Mouse (Mus musculus) erythroid progenitor cell, adult 5-6 weeks (primary cell): Measurements from ENCODE around the gene Olfr713. TPM values are rescaled to one million over a fixed set of nuclear protein-coding genes. Genes with fewer than 3 reads are reported as not detected.

Source experiments
- ATAC-seq: replicated peaks from 2 replicates; pipeline ENCODE4 v1.8.0; 2016; ENCODE audit warnings: moderate number of reproducible peaks, mild to moderate bottlenecking, moderate TSS enrichment, inconsistent platforms; ENCODE audit not compliant: poor library complexity, low FRiP score, severe bottlenecking
- total RNA-seq, 2 experiments: library from RNA; stranded (forward) in 1 of 2; stranded (reverse) in 1 of 2; fragments of 150-400 nt in 1 of 2; fragments of 186-747, 209-891 nt in 1 of 2; gene quantifications; 2 replicates each; pipeline versions ENCODE4 v1.2.3 to v1.2.4; 2015 to 2017; ENCODE audit warnings: low replicate concordance in 2 of 2

The Olfr713 gene
- total RNA-seq (2015; ENCODE audit: low replicate concordance) (not detected in 2 replicates), total RNA-seq (2017; ENCODE audit: low replicate concordance) (not detected in 2 replicates)

GRCm38 (mm10) chr7:107030874-107031273 lies at the start of gene Olfr713:
TSS of gene Olfr713 (plus strand) at chr7:107031174.
- ATAC-seq: no peak

GRCm38 (mm10) chr7:106985236-106985635 lies 45.7 kb upstream of the Olfr713 start:
- ATAC-seq: no peak

GRCm38 (mm10) chr7:107000798-107001197 lies 30.2 kb upstream of the Olfr713 start:
- ATAC-seq: no peak

- ATAC-seq: no peak
These were observed 26.8 kb upstream of the Olfr713 start for GRCm38 (mm10) chr7:107004169-107004568.

DNA sequence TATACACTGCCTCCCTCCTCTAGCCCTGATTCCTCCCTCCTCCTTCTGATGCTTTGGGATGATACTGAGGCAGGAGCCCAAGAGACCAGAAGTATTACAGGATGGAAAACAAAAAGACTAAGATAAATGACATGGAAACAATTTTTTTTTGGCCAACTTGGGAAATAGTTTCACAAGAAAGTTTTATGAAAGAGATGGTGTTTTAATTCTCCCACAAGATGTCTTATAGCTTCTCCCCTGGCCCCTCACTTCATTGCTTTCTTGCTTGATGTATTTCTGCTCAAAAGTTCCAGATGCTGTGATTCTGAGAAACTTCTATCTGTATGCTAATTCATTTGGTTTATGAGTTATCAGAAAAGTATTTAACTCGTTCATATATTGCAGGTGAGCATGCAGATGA lies 25.0 kb upstream of the Olfr713 start, which contains the start of gene Olfr2:
Gene Olfr2 (minus strand): TSS at position 101 of the 400 bp plus-strand sequence.
- ATAC-seq: no peak

- ATAC-seq: no peak
These were observed 9.1 kb downstream of the Olfr713 start for GRCm38 (mm10) chr7:107039934-107040563.

- no peak for ATAC-seq
These were observed 12.2 kb downstream of the Olfr713 start for GRCm38 (mm10) chr7:107043136-107043535.

GRCm38 (mm10) chr7:107044407-107044806 lies 13.4 kb downstream of the Olfr713 start:
- ATAC-seq: no peak

DNA sequence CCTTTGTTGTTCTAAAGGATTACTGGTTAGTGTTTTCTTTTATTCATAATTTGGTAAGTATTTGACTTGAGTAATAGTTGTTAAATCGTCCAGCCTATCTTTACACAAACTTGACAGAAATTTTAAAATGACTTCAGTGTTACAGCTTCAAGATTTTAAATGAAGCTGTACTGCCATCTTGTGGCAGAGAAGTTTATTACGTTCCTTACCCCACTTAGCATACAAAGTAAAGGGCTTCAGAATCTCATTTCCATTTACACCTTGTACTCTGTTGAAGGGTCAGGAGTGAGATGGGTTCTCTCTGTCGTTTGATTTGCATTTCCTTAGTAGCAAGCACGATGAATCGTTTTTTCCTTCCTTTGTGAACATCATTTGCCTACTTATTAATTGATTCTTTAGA lies 14.9 kb downstream of the Olfr713 start:
- no peak for ATAC-seq

- no peak for ATAC-seq
These were observed 16.6 kb downstream of the Olfr713 start for GRCm38 (mm10) chr7:107047578-107047977.

- ATAC-seq: no peak
These were observed 39.7 kb downstream of the Olfr713 start, which contains the start of gene Olfr714 for GRCm38 (mm10) chr7:107070681-107071080. TSS of gene Olfr714 (plus strand) at chr7:107070981.

Other genes with a start within 250 kb of the Olfr713 start
- gene Olfr699, start 238.0 kb upstream of the Olfr713 start, total RNA-seq (2015; ENCODE audit: low replicate concordance): 0.84 TPM in 1 of 2 replicates, not detected in the other
- not detected in 2 replicates for gene Olfr699, start 238.0 kb upstream of the Olfr713 start, total RNA-seq (2017; ENCODE audit: low replicate concordance)
- not detected in 2 replicates for gene Olfr700, start 222.3 kb upstream of the Olfr713 start, total RNA-seq (2015; ENCODE audit: low replicate concordance)
- gene Olfr700, start 222.3 kb upstream of the Olfr713 start, total RNA-seq (2017; ENCODE audit: low replicate concordance): not detected in 2 replicates
- gene Olfr701, start 217.0 kb upstream of the Olfr713 start, total RNA-seq (2015; ENCODE audit: low replicate concordance): not detected in 2 replicates
- not detected in 2 replicates for gene Olfr701, start 217.0 kb upstream of the Olfr713 start, total RNA-seq (2017; ENCODE audit: low replicate concordance)
- gene Olfr702, start 197.3 kb upstream of the Olfr713 start, total RNA-seq (2015; ENCODE audit: low replicate concordance): not detected in 2 replicates
- gene Olfr702, start 197.3 kb upstream of the Olfr713 start, total RNA-seq (2017; ENCODE audit: low replicate concordance): not detected in 2 replicates
- not detected in 2 replicates for gene Olfr703, start 187.8 kb upstream of the Olfr713 start, total RNA-seq (2015; ENCODE audit: low replicate concordance)
- not detected in 2 replicates for gene Olfr703, start 187.8 kb upstream of the Olfr713 start, total RNA-seq (2017; ENCODE audit: low replicate concordance)
- gene Olfr704, start 168.0 kb upstream of the Olfr713 start, total RNA-seq (2015; ENCODE audit: low replicate concordance): not detected in 2 replicates
- gene Olfr704, start 168.0 kb upstream of the Olfr713 start, total RNA-seq (2017; ENCODE audit: low replicate concordance): not detected in 2 replicates
- not detected in 2 replicates for gene Olfr705, start 154.3 kb upstream of the Olfr713 start, total RNA-seq (2015; ENCODE audit: low replicate concordance)
- not detected in 2 replicates for gene Olfr705, start 154.3 kb upstream of the Olfr713 start, total RNA-seq (2017; ENCODE audit: low replicate concordance)
- gene Olfr706, start 143.0 kb upstream of the Olfr713 start, total RNA-seq (2015; ENCODE audit: low replicate concordance): not detected in 2 replicates
- not detected in 2 replicates for gene Olfr706, start 143.0 kb upstream of the Olfr713 start, total RNA-seq (2017; ENCODE audit: low replicate concordance)
- not detected in 2 replicates for gene Olfr707, start 129.9 kb upstream of the Olfr713 start, total RNA-seq (2015; ENCODE audit: low replicate concordance)
- gene Olfr707, start 129.9 kb upstream of the Olfr713 start, total RNA-seq (2017; ENCODE audit: low replicate concordance): not detected in 2 replicates
- gene Olfr1532-ps1, start 123.2 kb upstream of the Olfr713 start, total RNA-seq (2015; ENCODE audit: low replicate concordance): not detected in 2 replicates
- not detected in 2 replicates for gene Olfr1532-ps1, start 123.2 kb upstream of the Olfr713 start, total RNA-seq (2017; ENCODE audit: low replicate concordance)
- not detected in 2 replicates for gene Olfr709-ps1, start 99.0 kb upstream of the Olfr713 start, total RNA-seq (2015; ENCODE audit: low replicate concordance)
- not detected in 2 replicates for gene Olfr709-ps1, start 99.0 kb upstream of the Olfr713 start, total RNA-seq (2017; ENCODE audit: low replicate concordance)
- gene Olfr710, start 82.9 kb upstream of the Olfr713 start, total RNA-seq (2015; ENCODE audit: low replicate concordance): not detected in 2 replicates
- gene Olfr710, start 82.9 kb upstream of the Olfr713 start, total RNA-seq (2017; ENCODE audit: low replicate concordance): not detected in 2 replicates
- not detected in 2 replicates for gene Olfr6, start 67.2 kb upstream of the Olfr713 start, total RNA-seq (2015; ENCODE audit: low replicate concordance)
- gene Olfr6, start 67.2 kb upstream of the Olfr713 start, total RNA-seq (2017; ENCODE audit: low replicate concordance): not detected in 2 replicates
- not detected in 2 replicates for gene Olfr711, start 55.7 kb upstream of the Olfr713 start, total RNA-seq (2015; ENCODE audit: low replicate concordance)
- gene Olfr711, start 55.7 kb upstream of the Olfr713 start, total RNA-seq (2017; ENCODE audit: low replicate concordance): 0.38 TPM in 1 of 2 replicates, not detected in the other
- gene Olfr2, start 25.1 kb upstream of the Olfr713 start, total RNA-seq (2015; ENCODE audit: low replicate concordance): not detected in 2 replicates
- gene Olfr2, start 25.1 kb upstream of the Olfr713 start, total RNA-seq (2017; ENCODE audit: low replicate concordance): not detected in 2 replicates
- not detected in 2 replicates for gene Olfr714, start 39.8 kb downstream of the Olfr713 start, total RNA-seq (2015; ENCODE audit: low replicate concordance)
- gene Olfr714, start 39.8 kb downstream of the Olfr713 start, total RNA-seq (2017; ENCODE audit: low replicate concordance): not detected in 2 replicates
- not detected in 2 replicates for gene Olfr17, start 62.0 kb downstream of the Olfr713 start, total RNA-seq (2015; ENCODE audit: low replicate concordance)
- gene Olfr17, start 62.0 kb downstream of the Olfr713 start, total RNA-seq (2017; ENCODE audit: low replicate concordance): not detected in 2 replicates
- not detected in 2 replicates for gene Olfr715b, start 79.2 kb downstream of the Olfr713 start, total RNA-seq (2015; ENCODE audit: low replicate concordance)
- gene Olfr715b, start 79.2 kb downstream of the Olfr713 start, total RNA-seq (2017; ENCODE audit: low replicate concordance): not detected in 2 replicates
- not detected in 2 replicates for gene Olfr715, start 99.9 kb downstream of the Olfr713 start, total RNA-seq (2015; ENCODE audit: low replicate concordance)
- not detected in 2 replicates for gene Olfr715, start 99.9 kb downstream of the Olfr713 start, total RNA-seq (2017; ENCODE audit: low replicate concordance)
- gene Olfr716, start 107.2 kb downstream of the Olfr713 start, total RNA-seq (2015; ENCODE audit: low replicate concordance): not detected in 2 replicates
- not detected in 2 replicates for gene Olfr716, start 107.2 kb downstream of the Olfr713 start, total RNA-seq (2017; ENCODE audit: low replicate concordance)
- gene Nlrp14, start 135.8 kb downstream of the Olfr713 start, total RNA-seq (2015; ENCODE audit: low replicate concordance): not detected in 2 replicates
- gene Nlrp14, start 135.8 kb downstream of the Olfr713 start, total RNA-seq (2017; ENCODE audit: low replicate concordance): not detected in 2 replicates
- not detected in 2 replicates for gene Rbmxl2, start 178.3 kb downstream of the Olfr713 start, total RNA-seq (2015; ENCODE audit: low replicate concordance)
- not detected in 2 replicates for gene Rbmxl2, start 178.3 kb downstream of the Olfr713 start, total RNA-seq (2017; ENCODE audit: low replicate concordance)